Mouse (Mus musculus) olfactory bulb, adult 2 months (tissue): ENCODE data around the gene Slc34a3.

ENCODE experiments used
- CTCF ChIP-seq: fragments of 200-500 bp; IDR thresholded peaks from 2 replicates; pipeline ENCODE4 v1.5.1; 2012; ENCODE audit warnings: low read depth, mild to moderate bottlenecking, low read length, moderate library complexity; ENCODE audit not compliant: insufficient read depth
- POLR2A ChIP-seq: fragments of 200-500 bp; IDR thresholded peaks from 2 replicates; pipeline ENCODE4 v1.6.1; 2012; ENCODE audit warnings: mild to moderate bottlenecking, low read depth, low read length, moderate library complexity; ENCODE audit not compliant: insufficient read depth

DNA sequence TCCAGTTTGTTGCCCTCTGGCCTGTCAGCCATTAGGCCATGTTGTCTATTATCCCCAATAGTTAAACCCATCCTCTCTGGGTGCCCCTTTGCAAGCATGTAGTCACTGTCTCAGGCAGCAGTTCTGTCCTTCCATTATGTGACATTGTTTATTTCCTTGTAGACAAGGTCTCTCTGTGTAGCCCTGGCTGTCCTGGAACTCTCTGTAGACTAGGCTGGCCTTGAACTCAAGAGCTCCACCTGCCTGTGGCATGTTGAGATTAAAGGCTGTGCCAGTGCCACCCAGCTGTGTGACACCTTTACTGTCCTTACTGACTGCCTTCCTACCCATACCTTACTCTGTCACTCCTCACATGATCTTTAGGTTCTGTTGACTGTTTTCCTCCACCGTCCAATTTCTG is 18.2 kb upstream of the Slc34a3 start:
- TF ChIP-seq CTCF, result no peak
- TF ChIP-seq POLR2A, result no peak
